Mouse (Mus musculus) olfactory bulb, adult 2 months (tissue): ENCODE measurements around the gene Nxpe2.

ENCODE experiments used
- CTCF ChIP-seq: fragments of 200-500 bp; IDR thresholded peaks from 2 replicates; pipeline ENCODE4 v1.5.1; 2012; ENCODE audit warnings: low read depth, mild to moderate bottlenecking, low read length, moderate library complexity; ENCODE audit not compliant: insufficient read depth
- POLR2A ChIP-seq: fragments of 200-500 bp; IDR thresholded peaks from 2 replicates; pipeline ENCODE4 v1.6.1; 2012; ENCODE audit warnings: mild to moderate bottlenecking, low read depth, low read length, moderate library complexity; ENCODE audit not compliant: insufficient read depth

DNA sequence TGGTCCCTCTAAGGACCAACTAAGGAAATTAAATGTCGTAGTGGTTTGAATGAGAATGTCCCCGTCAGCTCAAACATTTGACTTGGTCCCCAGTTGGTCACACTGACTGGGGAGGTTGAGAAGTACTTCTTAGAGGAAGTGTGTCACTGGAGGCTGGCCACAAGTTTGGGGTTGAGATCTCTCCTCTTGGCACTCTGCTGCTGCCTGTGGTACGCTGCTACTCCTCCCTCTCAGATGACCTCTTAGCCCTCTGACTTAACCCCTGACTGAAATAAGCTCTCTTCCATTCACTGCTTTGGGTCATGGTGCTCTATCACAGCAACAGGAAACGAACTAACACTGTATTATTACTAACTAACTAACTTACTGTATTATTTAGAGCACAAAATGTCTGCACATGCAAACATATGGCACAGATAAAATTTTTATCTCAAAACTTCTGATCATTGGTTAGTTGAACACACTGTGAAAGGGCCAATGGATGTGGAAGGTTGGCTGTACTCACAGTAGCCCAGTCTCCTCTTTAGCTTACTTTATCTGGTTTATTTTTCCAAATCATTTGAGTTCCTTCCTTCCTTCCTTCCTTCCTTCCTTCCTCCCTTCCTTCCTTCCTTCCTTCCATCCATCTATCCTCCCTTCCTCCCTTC is 20.1 kb upstream of the Nxpe2 start:
- TF ChIP-seq CTCF (no peak), POLR2A (no peak)
